Mouse (Mus musculus) myocyte (in vitro differentiated cells): Measurements from ENCODE around the gene Thnsl1.

Experiments
- CEBPB ChIP-seq: IDR thresholded peaks from 2 replicates; pipeline ENCODE4 v1.6.1; 2011; ENCODE audit warnings: mild to moderate bottlenecking, moderate library complexity; ENCODE audit not compliant: poor library complexity, insufficient read depth, severe bottlenecking
- E2F4 ChIP-seq: IDR thresholded peaks from one replicate; pipeline ENCODE4 v1.6.1; 2011; ENCODE audit warnings: mild to moderate bottlenecking, control low read depth, moderate library complexity; ENCODE audit not compliant: insufficient read depth
- MAX ChIP-seq: IDR thresholded peaks from one replicate; pipeline ENCODE4 v1.6.1; 2011; ENCODE audit warnings: low read depth, mild to moderate bottlenecking, control low read depth
- MYOD1 ChIP-seq, 3 experiments: IDR thresholded peaks; one replicate each; pipeline ENCODE4 v1.6.1; 2011; ENCODE audit warnings: control low read depth in 2 of 3, low read depth in 2 of 3, mild to moderate bottlenecking in 2 of 3, moderate library complexity in 1 of 3; ENCODE audit not compliant: insufficient read length in 2 of 3, control insufficient read depth in 1 of 3
- MYOG ChIP-seq, 3 experiments: IDR thresholded peaks; one replicate each; pipeline ENCODE4 v1.6.1; 2011; ENCODE audit warnings: control low read depth in 2 of 3, low read depth in 2 of 3, mild to moderate bottlenecking in 2 of 3; ENCODE audit not compliant: insufficient read length in 2 of 3, control insufficient read depth in 1 of 3, insufficient read depth in 1 of 3
- POLR2A ChIP-seq: IDR thresholded peaks from one replicate; pipeline ENCODE4 v1.6.1; 2011; ENCODE audit warnings: low read depth, mild to moderate bottlenecking, control low read depth, moderate library complexity; ENCODE audit not compliant: insufficient read length
- POLR2AphosphoS2 ChIP-seq: IDR thresholded peaks from one replicate; pipeline ENCODE4 v1.6.1; 2011; ENCODE audit warnings: low read depth, control low read depth; ENCODE audit not compliant: insufficient read length
- REST ChIP-seq: IDR thresholded peaks from one replicate; pipeline ENCODE4 v1.6.1; 2011; ENCODE audit warnings: mild to moderate bottlenecking, control low read depth, moderate library complexity; ENCODE audit not compliant: insufficient read depth, insufficient read length
- SRF ChIP-seq: IDR thresholded peaks from one replicate; pipeline ENCODE4 v1.6.1; 2011; ENCODE audit warnings: low read depth; ENCODE audit not compliant: control insufficient read depth, insufficient read length
- TCF12 ChIP-seq: IDR thresholded peaks from one replicate; pipeline ENCODE4 v1.6.1; 2011; ENCODE audit warnings: mild to moderate bottlenecking, control low read depth; ENCODE audit not compliant: poor library complexity, insufficient read depth, severe bottlenecking
- TCF3 ChIP-seq: IDR thresholded peaks from one replicate; pipeline ENCODE4 v1.6.1; 2011; ENCODE audit warnings: low read depth, control low read depth; ENCODE audit not compliant: insufficient read length
- USF1 ChIP-seq: IDR thresholded peaks from one replicate; pipeline ENCODE4 v1.6.1; 2011; ENCODE audit warnings: low read depth, mild to moderate bottlenecking, control low read depth, moderate library complexity

- TF ChIP-seq CEBPB (no peak), POLR2A (no peak), E2F4 (no peak), USF1 (no peak), MYOD1 (IDR thresholded peaks at IDR 0.05; ENCODE audit: control insufficient read depth in 1 of 3, insufficient read length in 2 of 3, low read depth in 2 of 3) (no peak), MYOG (IDR thresholded peaks at IDR 0.05; ENCODE audit: control insufficient read depth in 1 of 3, insufficient read depth in 1 of 3, insufficient read length in 2 of 3, low read depth in 2 of 3) (no peak), TCF12 (no peak), POLR2AphosphoS2 (no peak), MAX (no peak), SRF (no peak), REST (no peak), TCF3 (no peak)
These were observed 53.6 kb downstream of the Thnsl1 start for GRCm38 (mm10) chr2:21259081-21259480.
